Mouse (Mus musculus) megakaryocyte, embryonic 14.5 days (primary cell): ENCODE measurements around the gene Cryz.

ENCODE experiments used
- FLI1 ChIP-seq: IDR thresholded peaks from 2 replicates; pipeline ENCODE4 v1.6.1; 2012; ENCODE audit warnings: low read length, inconsistent platforms, mixed read lengths
- GATA1 ChIP-seq: IDR thresholded peaks from 3 replicates; pipeline ENCODE4 v1.6.1; 2012; ENCODE audit warnings: mixed read lengths, low read length, inconsistent platforms, borderline replicate concordance

DNA sequence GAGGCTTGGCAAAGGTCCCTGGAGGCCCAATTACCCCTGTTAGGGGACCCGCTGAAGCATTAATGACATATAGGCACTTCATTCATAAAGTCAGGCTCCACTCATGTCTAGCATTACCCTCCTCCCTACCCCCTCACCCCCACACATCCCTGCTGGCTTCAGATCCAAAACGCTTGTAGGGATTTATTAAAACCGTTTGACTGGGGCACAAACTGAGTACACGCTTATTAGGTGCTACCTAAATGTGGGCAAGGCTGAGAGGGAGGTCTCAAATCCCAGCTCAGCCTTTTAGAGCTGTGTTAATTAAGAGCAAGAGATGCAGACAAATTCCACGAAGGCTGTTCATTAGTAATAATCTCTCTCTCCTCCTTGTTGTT is 45.5 kb upstream of the Cryz start:
- TF ChIP-seq GATA1 (no peak), FLI1 (no peak)
